Mouse (Mus musculus): ENCODE results near the gene 6430571L13Rik. TPM values are rescaled to one million over a fixed set of nuclear protein-coding genes. Genes with fewer than 3 reads are reported as not detected.

Gene 6430571L13Rik
- total RNA-seq, 1 experiment from 2014 or later: not detected

DNA sequence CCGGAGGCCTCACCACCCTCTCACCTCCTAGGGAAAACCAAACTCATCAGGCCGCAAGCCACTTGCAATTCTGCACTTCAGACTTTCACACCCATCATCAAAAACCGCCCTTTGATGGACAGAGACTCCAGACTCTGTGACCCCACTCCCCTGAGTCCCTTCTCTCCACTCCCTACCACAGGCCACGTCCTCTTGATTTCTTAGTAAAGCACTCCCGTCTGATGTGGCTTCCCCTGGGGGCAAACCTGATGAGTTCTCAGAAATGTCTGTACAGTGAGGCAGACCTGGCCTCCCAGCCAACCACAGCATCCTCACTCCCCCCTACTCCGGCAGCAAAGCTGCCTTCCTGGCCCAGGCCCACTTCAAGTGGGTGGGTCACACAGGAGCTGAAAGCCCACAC lies 6.0 kb upstream of the 6430571L13Rik start:
- no peak for ATAC-seq (ENCODE audit: extremely low read depth, insufficient number of reproducible peaks, low FRiP score, poor library complexity, severe bottlenecking)

DNA sequence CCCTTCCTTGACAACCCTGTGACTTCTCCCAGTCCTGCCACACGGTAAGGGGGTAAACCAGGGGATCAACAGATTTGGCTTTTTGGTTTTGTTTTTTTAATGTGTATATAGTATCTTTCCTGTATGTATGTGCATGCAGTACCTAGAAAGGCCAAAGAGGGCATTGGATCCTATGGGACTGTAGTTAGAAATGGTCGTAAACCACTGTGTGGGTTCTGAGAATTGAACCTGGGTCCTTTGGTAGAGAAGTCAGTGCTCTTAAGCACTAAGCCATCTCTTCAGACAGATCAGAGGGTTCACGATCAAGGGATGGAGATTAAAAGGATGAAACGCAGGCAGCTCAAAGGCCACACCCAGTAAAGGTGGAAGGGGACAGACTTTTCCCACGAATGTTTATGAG lies 5.4 kb upstream of the 6430571L13Rik start:
- ATAC-seq (ENCODE audit: extremely low read depth, insufficient number of reproducible peaks, low FRiP score, poor library complexity, severe bottlenecking): no peak

DNA sequence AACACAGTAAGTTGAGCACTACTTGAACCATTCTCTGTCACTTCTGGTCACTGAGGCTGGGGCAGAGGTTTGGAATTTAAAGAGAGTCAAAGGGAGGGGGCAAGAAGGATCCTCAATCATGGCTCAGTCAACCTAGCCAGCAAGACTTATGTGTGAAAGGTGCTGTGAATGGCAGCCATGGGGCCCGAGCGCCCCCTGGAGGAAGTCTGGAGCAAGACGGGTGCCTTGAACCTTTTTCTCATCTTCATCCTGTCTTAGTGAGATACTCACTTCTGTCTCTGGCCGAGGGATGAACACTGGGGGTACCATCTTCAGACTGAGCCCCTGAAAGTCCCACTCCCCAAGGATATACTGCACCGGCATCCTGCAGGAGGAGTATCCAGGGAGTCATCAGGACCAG lies 4.5 kb upstream of the 6430571L13Rik start:
- ATAC-seq (ENCODE audit: extremely low read depth, insufficient number of reproducible peaks, low FRiP score, poor library complexity, severe bottlenecking): peak; percentile 41; the same call in 1 of the 2 replicates

DNA sequence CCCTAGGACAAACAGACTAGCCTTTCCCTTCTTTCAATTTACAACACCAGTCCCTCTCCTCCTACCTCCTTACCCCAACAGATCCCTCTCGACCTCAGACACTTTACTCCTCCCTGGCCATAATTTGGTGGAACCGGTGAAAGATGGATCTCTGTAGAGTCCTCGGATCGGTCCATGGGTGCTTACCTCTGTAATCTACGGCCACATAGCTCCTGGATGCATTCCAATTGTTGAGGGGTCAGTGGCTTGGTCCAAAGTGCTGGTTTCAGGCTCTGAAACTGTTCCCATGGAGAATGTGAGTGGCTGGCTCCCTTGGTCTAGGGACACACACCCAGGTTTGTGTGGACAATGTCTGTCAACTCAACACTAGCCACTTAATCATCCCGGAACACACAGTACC lies 4.0 kb upstream of the 6430571L13Rik start:
- ATAC-seq (ENCODE audit: extremely low read depth, insufficient number of reproducible peaks, low FRiP score, poor library complexity, severe bottlenecking): no peak

DNA sequence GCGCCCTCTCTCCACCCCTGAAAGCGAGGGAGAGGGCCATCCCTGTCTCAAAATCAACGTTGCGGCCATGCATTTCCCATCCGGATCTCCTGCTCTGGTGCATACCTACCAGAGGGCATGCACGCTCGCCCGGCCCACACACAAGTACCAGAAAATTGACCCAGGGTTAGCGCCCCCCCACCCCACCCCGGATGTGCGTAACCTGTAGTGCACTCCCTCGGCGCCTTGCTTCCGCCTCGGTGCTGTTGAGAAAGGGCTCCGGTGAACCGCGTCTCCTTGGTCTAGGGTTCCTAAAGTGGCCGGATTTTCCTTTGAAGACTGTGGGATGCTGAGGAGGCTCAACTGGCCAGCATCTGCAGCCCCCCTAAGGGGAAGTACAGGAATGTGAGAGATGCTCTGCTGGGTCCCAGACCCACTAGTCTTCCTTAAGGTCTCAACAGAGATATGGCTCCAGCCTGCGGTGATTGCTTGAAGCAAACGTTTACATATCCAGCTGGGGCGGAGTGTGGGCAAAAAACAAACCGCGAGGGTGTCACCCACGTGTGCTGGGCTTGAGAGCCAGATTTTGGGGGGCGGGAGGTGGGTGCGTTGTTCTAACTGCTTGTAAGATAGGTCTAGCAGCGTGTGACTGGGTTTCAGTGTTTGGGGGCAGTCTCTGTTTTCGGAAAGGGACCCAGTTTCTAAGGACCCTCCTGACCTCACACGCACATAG lies 2.1 kb upstream of the 6430571L13Rik start, which contains the start of gene Hemk1:
TSS of gene Hemk1 (minus strand) at position 179 of the 712 bp plus-strand sequence.
- peak; percentile 81 for ATAC-seq (ENCODE audit: extremely low read depth, insufficient number of reproducible peaks, low FRiP score, poor library complexity, severe bottlenecking)

DNA sequence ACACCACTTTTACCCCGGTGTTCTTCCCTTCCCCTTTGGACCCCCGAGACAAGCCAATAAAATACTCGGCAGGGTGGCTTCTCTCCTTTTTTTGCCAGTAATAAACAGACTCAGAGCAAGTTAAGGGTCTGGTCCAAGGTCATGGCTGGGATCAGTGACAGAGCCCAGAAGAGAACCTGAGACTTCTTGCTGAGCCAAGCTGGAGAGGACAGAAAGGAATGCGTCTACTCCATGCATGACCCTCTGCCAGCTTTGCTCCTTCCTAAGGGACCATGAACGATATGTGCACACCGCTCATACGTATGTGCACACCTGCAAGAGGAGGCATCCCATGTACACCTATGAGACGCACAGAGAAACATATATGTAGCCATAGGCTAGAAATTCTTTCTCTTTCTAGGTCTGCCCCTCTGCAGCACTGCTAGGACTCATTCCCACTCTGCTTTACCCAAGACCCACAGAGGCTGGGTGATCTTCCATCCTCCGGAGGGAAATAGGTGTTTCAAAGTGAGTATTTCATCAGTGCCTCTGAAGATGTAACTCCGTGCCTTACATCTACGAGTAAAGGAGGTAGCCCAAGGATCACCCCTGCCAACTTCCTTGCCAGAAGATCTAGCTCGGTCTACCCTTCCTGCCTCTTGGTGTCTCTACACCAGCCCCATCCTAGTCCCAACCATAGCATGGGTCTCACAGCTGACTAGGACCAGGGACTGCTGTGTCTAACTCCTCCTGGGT lies 676 bp downstream of the 6430571L13Rik start:
- ATAC-seq (ENCODE audit: extremely low read depth, insufficient number of reproducible peaks, low FRiP score, poor library complexity, severe bottlenecking): no peak

DNA sequence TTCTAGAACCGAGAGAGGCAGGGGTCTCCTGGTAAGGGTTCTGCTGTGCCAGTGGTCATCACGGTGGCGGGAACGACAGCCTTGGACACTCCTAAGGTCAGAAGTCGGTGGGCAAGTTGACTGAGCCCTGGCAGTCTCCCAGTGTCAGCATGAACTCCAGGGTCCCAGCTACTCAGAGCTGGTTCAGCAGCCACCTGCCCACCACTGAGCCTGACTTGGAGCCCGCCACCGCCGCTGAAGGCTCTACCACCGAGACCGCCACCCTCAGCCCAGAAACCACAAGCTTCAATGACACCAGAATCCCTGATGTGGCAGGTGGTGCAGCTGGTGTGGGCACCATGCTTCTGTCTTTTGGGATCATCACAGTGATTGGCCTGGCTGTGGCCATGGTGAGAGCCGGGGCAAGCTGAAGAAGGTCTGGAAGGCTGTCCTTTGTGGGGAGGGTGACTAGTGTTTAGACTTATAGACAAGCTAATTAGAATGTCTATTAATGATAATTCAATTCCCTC lies 1.9 kb downstream of the 6430571L13Rik start:
- ATAC-seq (ENCODE audit: extremely low read depth, insufficient number of reproducible peaks, low FRiP score, poor library complexity, severe bottlenecking): no peak

DNA sequence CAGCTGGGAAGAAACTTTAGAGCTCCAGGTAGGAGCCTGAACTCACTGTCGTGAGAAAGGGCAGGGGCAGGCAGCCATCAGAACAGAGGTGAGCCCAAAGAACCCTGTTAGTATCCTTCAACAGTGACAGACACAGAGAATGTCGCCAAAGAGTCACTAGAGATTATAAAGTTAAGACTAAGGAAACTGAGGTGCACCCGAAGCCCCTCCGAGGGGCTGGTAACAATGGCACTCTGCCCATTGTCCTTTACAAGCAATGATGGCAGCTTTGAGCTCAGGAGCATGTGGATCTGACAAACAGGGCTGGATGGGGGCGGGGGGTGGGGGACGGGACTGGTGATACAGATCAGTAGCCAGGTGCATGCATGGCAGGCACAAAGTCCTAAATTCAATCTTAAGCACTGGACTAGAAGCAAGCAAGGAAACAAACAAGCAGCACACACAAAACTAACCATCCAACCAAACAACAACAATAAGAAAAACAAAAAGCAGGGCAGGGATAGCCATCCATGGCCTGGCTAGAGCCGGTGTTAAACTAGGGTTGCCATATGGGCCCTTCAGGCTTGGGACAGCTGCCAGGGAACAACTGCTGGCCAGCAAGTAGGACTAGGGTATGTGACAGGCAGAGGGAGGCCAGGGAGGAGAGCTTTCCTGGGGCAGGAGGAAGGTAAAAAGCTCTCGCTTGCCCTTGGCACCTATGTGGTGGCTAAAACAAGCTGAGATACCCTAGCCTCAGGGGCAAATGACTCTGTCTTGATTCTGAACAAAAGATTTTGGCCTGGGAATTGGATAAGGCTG lies 2.9 kb downstream of the 6430571L13Rik start:
- no peak for ATAC-seq (ENCODE audit: extremely low read depth, insufficient number of reproducible peaks, low FRiP score, poor library complexity, severe bottlenecking)

DNA sequence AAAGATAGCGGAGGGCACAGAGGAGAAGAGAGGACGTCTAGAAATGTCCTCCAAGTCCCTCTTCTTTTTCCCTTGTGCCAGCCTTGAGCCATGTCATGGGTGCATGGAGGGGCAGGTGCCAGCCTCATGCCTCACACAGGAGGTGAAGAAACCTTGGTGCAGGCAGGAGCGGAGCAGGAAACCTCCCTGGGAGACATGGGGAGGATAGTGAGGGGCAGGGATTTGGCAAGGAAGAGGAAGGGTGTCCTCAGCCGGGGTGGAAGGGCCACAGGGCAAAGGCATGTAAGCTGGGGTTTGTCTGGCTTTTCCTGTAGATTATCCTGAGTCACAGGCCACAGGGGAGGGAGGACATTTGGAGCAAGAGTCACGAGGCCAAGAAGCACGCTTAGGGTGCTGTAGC lies 3.6 kb downstream of the 6430571L13Rik start:
- no peak for ATAC-seq (ENCODE audit: extremely low read depth, insufficient number of reproducible peaks, low FRiP score, poor library complexity, severe bottlenecking)

DNA sequence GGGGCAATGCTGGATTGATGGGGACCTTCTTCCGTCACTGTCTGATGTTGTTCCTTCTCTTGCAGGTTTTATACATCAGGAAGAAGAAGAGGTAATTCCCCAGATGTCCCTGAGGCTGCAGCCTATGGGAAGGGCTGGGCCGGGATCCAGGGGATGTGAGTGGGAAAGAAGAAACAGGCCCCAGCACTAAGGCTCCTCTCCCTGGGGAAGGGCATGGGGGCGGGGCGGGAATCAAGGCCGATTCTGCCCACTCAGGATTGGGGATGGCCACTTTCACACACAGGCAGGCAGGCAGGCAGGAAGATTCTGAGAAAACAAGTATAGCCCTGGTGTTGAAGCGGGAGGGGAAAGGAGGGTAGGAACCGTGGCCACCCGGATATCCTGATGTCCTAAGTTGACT lies 5.7 kb downstream of the 6430571L13Rik start:
- no peak for ATAC-seq (ENCODE audit: extremely low read depth, insufficient number of reproducible peaks, low FRiP score, poor library complexity, severe bottlenecking)

DNA sequence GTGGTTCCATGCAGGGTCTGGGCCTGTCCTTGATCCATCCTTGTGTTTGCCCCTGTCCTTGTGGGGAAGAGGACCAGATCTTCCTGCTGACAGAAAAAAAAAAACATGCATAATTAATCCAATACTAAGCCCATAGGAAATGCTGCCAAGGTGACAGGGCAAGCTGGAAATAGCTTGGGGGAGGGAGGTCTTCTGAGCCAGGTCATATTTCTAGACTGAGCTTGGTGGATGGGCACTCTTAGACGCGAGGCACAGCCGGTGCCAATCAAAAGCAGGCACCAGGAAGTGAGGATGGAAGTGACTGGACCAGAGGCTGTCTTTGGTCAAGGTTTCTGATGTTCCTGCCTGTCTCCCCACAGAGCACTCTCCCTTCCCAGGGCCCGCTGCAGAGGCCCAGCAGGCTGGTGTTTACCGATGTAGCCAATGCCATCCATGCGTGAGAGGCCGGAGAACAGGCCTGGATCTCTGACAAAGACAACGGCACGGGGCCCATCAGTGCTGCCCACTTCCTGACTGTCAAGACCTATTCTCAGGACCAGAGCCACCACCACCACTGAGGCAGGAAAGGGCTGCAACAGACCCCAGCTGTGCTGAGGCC lies 7.3 kb downstream of the 6430571L13Rik start:
- no peak for ATAC-seq (ENCODE audit: extremely low read depth, insufficient number of reproducible peaks, low FRiP score, poor library complexity, severe bottlenecking)

DNA sequence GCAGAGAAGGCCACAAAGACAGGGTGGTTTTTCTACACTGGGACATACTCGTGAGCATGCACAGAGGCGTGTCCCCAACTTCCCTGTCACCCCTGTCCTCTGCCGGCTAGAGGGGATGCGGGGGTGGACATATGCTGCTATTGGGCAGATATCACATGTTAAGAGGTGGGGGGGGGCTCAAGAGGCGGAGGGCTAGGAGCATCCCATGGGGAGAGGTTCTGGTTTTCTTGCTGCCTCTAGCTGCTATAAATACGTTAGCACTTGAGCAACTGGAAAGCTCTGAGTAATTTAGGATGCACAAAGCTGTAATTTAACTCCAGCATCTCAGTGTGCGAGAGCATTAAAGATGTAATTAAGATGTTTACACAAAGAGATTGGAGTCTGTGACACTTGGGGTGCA lies 8.9 kb downstream of the 6430571L13Rik start:
- no peak for ATAC-seq (ENCODE audit: extremely low read depth, insufficient number of reproducible peaks, low FRiP score, poor library complexity, severe bottlenecking)

DNA sequence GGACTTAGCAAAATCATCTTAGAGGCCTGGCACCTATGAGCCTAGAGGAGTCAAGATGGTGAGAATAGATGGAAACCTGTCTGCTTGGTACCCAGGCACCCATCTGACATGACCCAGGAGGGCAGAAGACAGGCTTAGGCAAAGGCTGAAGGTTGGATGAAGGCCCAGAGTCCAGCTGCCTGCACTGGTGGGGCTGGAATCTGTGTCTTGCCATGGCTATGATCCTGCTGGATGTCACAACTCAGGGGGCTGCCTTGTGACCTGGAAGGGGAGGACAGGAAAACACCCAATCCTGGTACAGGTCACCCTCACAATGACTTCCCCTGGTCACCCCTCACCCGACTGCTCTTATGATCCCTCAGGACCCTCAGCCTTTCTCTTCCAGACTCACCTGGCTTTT lies 14.4 kb downstream of the 6430571L13Rik start:
- ATAC-seq (ENCODE audit: extremely low read depth, insufficient number of reproducible peaks, low FRiP score, poor library complexity, severe bottlenecking): no peak

DNA sequence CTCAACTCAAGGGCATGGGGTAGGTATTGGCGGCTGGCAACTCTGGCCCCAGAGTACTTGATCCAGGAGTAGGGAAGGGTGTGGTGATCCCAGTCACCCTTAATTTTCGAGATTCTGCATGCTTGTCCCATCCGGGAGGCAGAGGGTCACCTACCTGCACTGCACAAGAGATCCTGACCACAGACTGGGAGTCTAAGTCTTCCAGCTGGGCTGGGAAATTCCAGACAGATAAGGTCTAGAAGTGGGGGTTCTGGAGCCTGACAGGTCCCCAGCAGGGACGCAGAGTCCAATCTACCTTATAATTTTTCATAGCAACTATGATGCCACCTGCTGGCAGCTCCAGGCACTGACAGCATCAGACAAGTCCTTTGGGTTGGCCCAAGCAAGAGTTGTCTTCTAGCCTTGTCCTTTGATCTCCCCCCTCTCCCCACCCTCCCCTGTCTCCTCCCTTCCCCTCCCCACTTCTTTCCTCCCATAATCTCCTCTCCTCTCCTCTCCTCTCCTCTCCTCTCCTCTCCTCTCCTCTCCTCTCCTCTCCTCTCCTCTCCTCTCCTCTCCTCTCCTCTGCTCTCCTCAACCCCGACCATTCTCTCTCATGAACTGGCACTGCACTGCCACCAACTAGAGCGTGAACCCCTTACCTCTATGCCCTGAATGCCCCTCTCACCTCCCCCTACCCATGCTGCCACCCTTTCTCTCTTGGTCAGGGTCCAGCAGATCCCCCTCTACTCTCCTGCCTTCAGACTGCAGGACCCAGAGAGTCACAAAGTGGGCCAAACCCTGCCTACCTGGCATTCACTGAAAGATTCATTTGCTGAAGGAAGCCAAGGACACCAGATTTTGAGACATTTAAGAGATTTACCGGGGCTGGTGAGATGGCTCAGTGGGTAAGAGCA lies 15.7 kb downstream of the 6430571L13Rik start:
- peak; percentile 45; the same call in 1 of the 2 replicates for ATAC-seq (ENCODE audit: extremely low read depth, insufficient number of reproducible peaks, low FRiP score, poor library complexity, severe bottlenecking)

DNA sequence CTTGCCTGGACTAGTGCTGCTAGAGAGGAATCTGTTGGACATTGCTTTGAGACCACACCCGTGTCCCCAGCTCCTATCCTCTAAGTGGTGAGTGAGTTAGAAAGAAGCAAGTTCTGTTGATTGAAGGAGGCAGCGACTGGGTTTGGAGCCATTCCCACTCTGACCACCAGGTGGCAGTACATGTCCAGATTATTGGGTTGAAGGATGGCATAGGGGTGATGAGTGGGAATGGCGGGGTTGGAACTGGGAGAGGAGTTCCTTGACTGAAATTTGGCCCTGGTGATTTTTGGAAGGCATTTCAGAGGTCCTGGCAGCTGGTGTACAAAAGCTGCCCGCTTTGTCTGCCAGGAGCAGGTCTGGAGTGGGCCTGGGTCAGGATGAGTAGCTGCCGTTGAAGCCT lies 17.2 kb downstream of the 6430571L13Rik start:
- peak; percentile 46; the same call in 1 of the 2 replicates for ATAC-seq (ENCODE audit: extremely low read depth, insufficient number of reproducible peaks, low FRiP score, poor library complexity, severe bottlenecking)

DNA sequence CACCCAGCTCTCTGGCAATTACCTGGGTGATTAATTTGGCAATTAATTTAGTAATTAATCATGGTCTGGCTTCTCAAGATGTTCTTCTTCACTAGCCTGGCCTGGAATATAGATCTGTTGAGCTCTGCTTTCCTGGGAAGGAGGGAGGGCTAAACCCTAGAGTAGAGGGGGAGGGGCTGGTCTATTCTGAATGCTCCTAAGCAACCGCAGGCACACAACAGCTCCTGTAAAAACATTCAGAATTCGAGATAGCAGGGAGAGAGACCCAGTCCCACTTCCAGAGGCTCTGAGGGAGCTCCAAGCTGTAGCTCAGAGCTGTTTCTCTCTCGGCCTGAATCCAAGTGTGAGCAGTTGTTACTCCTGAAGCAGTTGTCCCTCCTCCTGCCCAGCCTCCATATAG lies 20.6 kb downstream of the 6430571L13Rik start:
- ATAC-seq (ENCODE audit: extremely low read depth, insufficient number of reproducible peaks, low FRiP score, poor library complexity, severe bottlenecking): no peak

DNA sequence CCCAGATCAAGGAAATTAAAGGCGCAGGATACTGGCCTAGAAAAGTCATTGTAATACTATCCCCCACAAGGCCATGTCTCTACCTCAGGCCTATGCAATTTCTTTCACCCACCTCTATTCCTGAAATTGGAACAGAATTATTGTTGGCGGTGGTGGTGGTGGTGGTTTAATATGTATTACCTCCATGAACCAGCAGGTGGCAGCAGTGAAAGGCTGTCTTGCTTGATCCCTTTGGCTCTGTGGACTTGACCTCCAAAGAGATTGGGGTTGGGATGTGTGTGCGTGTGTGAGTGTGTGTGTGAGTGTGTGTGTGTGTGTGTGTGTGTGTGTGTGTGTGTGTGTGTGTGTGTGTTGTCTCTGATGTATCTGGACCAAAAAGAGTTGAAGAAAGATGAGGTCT lies 26.2 kb downstream of the 6430571L13Rik start:
- ATAC-seq (ENCODE audit: extremely low read depth, insufficient number of reproducible peaks, low FRiP score, poor library complexity, severe bottlenecking): peak; percentile 49; the same call in 1 of the 2 replicates

DNA sequence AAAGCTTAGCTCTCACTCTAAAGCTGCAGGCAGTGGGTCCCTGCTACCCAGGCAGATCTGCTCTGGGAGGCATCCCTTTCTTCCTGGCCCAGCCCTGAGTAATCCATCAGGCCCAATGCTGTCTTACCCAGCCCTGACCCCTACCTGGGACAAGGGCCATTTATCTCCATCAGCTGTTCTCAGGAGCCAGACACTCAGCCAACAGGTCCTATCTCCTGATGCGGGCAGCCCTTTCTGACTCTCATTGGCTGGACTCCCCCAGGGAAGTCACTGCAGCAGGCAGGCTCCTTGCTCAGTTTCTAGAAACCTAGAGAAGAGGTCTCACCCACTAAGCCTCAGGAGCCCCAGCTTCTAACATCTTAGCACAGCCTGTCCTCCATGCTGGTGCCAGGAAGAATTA lies 27.9 kb downstream of the 6430571L13Rik start:
- ATAC-seq (ENCODE audit: extremely low read depth, insufficient number of reproducible peaks, low FRiP score, poor library complexity, severe bottlenecking): no peak

Measured in neutrophil, adult 5-6 weeks (primary cell).